Mouse (Mus musculus) olfactory bulb, adult 2 months (tissue): ENCODE data around the gene Arrdc2. TPM values are rescaled to one million over a fixed set of nuclear protein-coding genes. Genes with fewer than 3 reads are reported as not detected.

Source experiments
- H3K27ac ChIP-seq: fragments of 200-500 bp; 2 replicates; pipeline ENCODE4 v1.5.1; 2012; ENCODE audit warnings: low read depth, low read length; ENCODE audit not compliant: insufficient read depth
- H3K4me1 ChIP-seq: fragments of 200-500 bp; 2 replicates; pipeline ENCODE4 v1.6.1; 2012; ENCODE audit warnings: low read length; ENCODE audit not compliant: control insufficient read depth, insufficient read depth
- H3K4me3 ChIP-seq: fragments of 200-500 bp; 2 replicates; pipeline ENCODE4 v1.5.1; 2012; ENCODE audit warnings: mild to moderate bottlenecking, low read depth, low read length, moderate library complexity; ENCODE audit not compliant: insufficient read depth
- CTCF ChIP-seq: fragments of 200-500 bp; IDR thresholded peaks from 2 replicates; pipeline ENCODE4 v1.5.1; 2012; ENCODE audit warnings: low read depth, mild to moderate bottlenecking, low read length, moderate library complexity; ENCODE audit not compliant: insufficient read depth
- POLR2A ChIP-seq: fragments of 200-500 bp; IDR thresholded peaks from 2 replicates; pipeline ENCODE4 v1.6.1; 2012; ENCODE audit warnings: mild to moderate bottlenecking, low read depth, low read length, moderate library complexity; ENCODE audit not compliant: insufficient read depth
- WGBS: fragments of 180-500 bp; shearing (Covaris S2); methylation state at CpG from one replicate; pipeline ENCODE4 v1.1.7; 2018; 5-methylcytosine and 5-hydroxymethylcytosine counted together
- polyA plus RNA-seq: library from polyadenylated mRNA; stranded (reverse); fragments of >200 nt; gene quantifications from 2 replicates; pipeline ENCODE4 v1.2.4, GENCODE M21; 2012; ENCODE audit warnings: low replicate concordance; ENCODE audit not compliant: missing spikeins, insufficient read depth, insufficient read length

The Arrdc2 gene
- polyA plus RNA-seq, 1 experiment = not detected

- no peak for TF ChIP-seq CTCF
- TF ChIP-seq POLR2A = peak; percentile 54
- Histone ChIP-seq H3K4me3 (peak overlapping the region; percentile 58), H3K4me1 (peaks cover 55% of the 10 kb centered on the region), H3K27ac (peak overlapping the region; percentile 85)
- under 1% methylated on average over 46 of the region's 46 CpGs for WGBS
Observed at GRCm38 (mm10) chr8:70865350-70866000, 26.0 kb upstream of the Arrdc2 start.

GRCm38 (mm10) chr8:70864712-70865221, 25.2 kb upstream of the Arrdc2 start:
- Histone ChIP-seq H3K4me1 (peaks cover 53% of the 10 kb centered on the region), H3K4me3 (peak overlapping the region; percentile 58), H3K27ac (peak overlapping the region; percentile 85)
- WGBS = 3% methylated on average over 24 of the region's 24 CpGs
- no peak for TF ChIP-seq CTCF
- TF ChIP-seq POLR2A = no peak

GRCm38 (mm10) chr8:70863956-70864711, 24.6 kb upstream of the Arrdc2 start:
- Histone ChIP-seq H3K4me1 (peaks cover 47% of the 10 kb centered on the region), H3K4me3 (peak overlapping the region; percentile 58), H3K27ac (peak overlapping the region; percentile 57; the same call in 1 of the 2 replicates)
- WGBS = 2% methylated on average over 46 of the region's 46 CpGs
- TF ChIP-seq POLR2A (no peak), CTCF (no peak)

DNA sequence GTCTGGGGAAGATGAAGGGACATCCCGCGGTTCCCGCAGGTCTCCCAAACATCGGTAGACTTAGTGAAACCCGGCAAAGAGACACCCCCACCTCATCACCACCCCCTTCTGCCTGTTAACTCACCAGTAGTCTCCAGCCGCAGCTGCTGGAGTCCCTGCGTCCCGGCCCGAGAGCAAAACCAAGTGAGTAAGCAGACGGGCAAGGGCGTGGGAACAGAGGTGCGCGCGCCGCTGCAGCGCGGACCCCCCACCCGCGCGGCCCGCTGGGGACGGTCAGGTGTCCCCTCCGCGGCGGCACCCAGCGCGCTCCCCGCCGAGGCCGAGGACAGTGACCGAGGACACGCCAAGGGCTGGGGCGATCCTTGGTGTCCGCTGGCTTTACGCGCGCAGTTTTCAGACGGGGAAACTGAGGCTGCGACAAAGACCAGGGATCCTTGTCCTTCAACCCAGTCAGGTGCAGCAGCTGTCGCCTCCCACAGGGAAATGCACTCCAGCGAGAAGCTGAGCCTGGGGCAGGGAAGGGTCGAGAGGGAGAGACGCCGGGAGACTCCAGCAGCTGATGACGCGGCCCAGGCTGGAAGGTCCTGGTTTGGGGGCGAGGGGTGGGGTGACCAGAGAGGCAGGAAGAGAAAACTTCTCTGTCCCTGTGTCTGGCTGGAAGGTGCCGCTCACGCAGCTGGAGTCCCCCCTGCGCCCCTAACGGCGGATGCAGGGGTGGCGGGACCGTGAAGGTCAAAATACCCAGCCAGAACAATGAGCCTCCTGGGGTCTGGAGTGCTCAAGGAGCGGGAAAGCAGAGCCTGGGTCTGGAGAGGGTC, 23.5 kb upstream of the Arrdc2 start, which contains the start of gene Kcnn1:
Gene Kcnn1, minus strand, starts transcription at position 435 of the 818 bp plus-strand sequence.
- Histone ChIP-seq H3K27ac (peak within 1 kb of the TSS; percentile 57), H3K4me3 (peak within 1 kb of the TSS; percentile 58), H3K4me1 (peaks cover 38% of the 10 kb centered on the region)
- TF ChIP-seq POLR2A (no peak), CTCF (peak; percentile 32; the same call in 1 of the 2 replicates)
- WGBS = 1% methylated on average over 55 of the region's 55 CpGs

DNA sequence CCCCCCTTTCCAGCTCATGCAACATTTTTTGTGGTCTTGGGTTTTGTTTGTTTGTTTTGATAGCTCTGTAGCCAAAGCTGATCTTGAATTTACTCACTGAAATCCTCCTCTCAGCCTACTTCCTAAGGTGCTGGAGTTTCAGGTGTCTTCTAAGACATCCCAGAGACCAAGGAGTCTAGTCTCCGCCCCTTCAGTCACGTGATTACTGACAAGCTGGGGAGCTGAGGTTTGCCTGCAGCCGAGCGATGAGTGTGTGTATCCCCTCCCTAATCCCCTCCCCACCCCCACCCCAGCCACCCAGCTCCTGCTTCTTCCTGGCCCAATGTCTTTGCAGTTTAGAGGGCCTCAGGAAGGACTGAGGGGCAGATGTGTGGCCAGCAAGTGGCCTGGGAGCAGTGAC, 18.0 kb upstream of the Arrdc2 start:
- Histone ChIP-seq H3K4me3 (no peak overlapping the region), H3K4me1 (peaks cover 22% of the 10 kb centered on the region), H3K27ac (no peak overlapping the region)
- 23% methylated on average over 4 of the region's 4 CpGs for WGBS
- TF ChIP-seq POLR2A (no peak), CTCF (no peak)

GRCm38 (mm10) chr8:70856541-70857197, 17.1 kb upstream of the Arrdc2 start:
- no peak overlapping the region for H3K27ac ChIP-seq
- 6% methylated on average over 33 of the region's 33 CpGs for WGBS
- TF ChIP-seq POLR2A (peak; percentile 53), CTCF (no peak)
- peak overlapping the region; percentile 60 for H3K4me3 ChIP-seq
- H3K4me1 ChIP-seq = peaks cover 15% of the 10 kb centered on the region

- TF ChIP-seq POLR2A (no peak), CTCF (no peak)
- Histone ChIP-seq H3K4me3 (no peak overlapping the region), H3K27ac (no peak overlapping the region), H3K4me1 (peaks cover 15% of the 10 kb centered on the region)
- 77% methylated on average over 5 of the region's 5 CpGs for WGBS
Observed at GRCm38 (mm10) chr8:70856028-70856427, 16.5 kb upstream of the Arrdc2 start.

GRCm38 (mm10) chr8:70853863-70854262, 14.3 kb upstream of the Arrdc2 start:
- H3K27ac ChIP-seq = no peak overlapping the region
- no peak for TF ChIP-seq CTCF
- TF ChIP-seq POLR2A = no peak
- 81% methylated on average over 2 of the region's 2 CpGs for WGBS
- peaks cover 15% of the 10 kb centered on the region for H3K4me1 ChIP-seq
- no peak overlapping the region for H3K4me3 ChIP-seq
